Mouse (Mus musculus): ENCODE data around the gene Gm45799. TPM values are rescaled to one million over a fixed set of nuclear protein-coding genes. Genes with fewer than 3 reads are reported as not detected.

Gm45799 gene
- polyA plus RNA-seq, 1 experiment from 2014 or later: 31.9 TPM

DNA sequence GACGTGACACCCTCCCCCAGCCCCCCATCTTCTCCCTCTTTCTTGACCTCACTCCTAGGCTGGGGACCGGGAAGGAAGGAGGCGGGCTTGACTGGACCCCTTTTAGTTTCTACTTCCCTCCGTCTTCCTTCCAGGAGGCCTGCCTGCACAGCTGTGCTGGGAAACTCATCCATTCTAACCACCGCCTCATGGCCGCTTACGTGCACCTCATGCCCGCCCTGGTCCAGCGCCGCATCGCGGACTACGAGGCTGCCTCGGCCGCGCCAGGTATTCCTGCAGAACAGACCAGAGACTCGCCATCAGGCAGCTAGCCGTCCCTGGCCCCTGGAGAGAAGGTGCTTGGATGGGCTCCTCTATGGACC, 523 bp downstream of the Gm45799 start:
- peak overlapping the region; percentile 81 for H3K9ac ChIP-seq
- no peaks in the 10 kb centered on the region for H3K27me3 ChIP-seq (ENCODE audit: insufficient read depth, low read length)
- peak; percentile 39 for DNase-seq
- peak overlapping the region; percentile 70 for H3K4me3 ChIP-seq (ENCODE audit: low read depth, low read length)
- no peaks in the 10 kb centered on the region for H3K9me3 ChIP-seq (ENCODE audit: low read depth, low read length)
- H3K4me2 ChIP-seq: peak overlapping the region; percentile 70
- H3K4me1 ChIP-seq (ENCODE audit: insufficient read depth): no peaks in the 10 kb centered on the region
- TF ChIP-seq CTCF (IDR thresholded peaks at IDR 0.05; ENCODE audit: low read depth): 0 out of 2 replicates have a peak, but pooled peaks have one; percentile 1
- H3K27ac ChIP-seq (ENCODE audit: low read depth): peak overlapping the region; percentile 90
- ATAC-seq (ENCODE audit: insufficient read depth): no peak
- H3K36me3 ChIP-seq (ENCODE audit: insufficient read depth): peaks cover 40% of the 10 kb centered on the region
- WGBS: 0% methylated on average over 18 of the region's 18 CpGs

DNA sequence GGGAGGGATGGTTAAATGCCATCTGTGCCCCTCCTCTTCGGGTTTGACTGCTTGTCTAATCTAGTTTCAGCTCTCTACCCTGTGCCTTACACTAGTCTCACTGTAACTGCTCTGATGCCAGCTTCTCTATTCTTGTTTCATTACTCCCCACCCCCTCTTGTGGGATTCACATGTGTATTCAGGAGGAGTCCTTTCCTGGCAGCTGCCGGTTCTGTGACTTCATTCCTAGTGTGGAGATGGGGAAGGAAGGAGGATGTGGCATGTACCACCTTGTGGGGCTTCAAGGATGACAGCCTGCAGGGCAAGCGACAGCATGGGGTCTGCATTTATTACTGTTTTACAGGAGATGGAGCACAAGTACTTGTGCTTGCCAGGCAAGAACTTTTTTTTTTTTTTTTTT, 1.6 kb downstream of the Gm45799 start:
- 0 out of 2 replicates have a peak, but pooled peaks have one; percentile 8 for TF ChIP-seq CTCF (IDR thresholded peaks at IDR 0.05; ENCODE audit: low read depth)
- Histone ChIP-seq H3K9ac (no peak overlapping the region), H3K4me1 (ENCODE audit: insufficient read depth) (no peaks in the 10 kb centered on the region), H3K9me3 (ENCODE audit: low read depth, low read length) (no peaks in the 10 kb centered on the region), H3K4me2 (peak overlapping the region; percentile 70), H3K27me3 (ENCODE audit: insufficient read depth, low read length) (no peaks in the 10 kb centered on the region), H3K36me3 (ENCODE audit: insufficient read depth) (peaks cover 30% of the 10 kb centered on the region), H3K4me3 (ENCODE audit: low read depth, low read length) (peak overlapping the region; percentile 5; the same call in 1 of the 2 replicates), H3K27ac (ENCODE audit: low read depth) (peak overlapping the region; percentile 33; the same call in 1 of the 2 replicates)
- ATAC-seq (ENCODE audit: insufficient read depth) (no peak), DNase-seq (no peak)
- whole genome bisulfite sequencing: 67% methylated on average over 3 of the region's 3 CpGs

DNA sequence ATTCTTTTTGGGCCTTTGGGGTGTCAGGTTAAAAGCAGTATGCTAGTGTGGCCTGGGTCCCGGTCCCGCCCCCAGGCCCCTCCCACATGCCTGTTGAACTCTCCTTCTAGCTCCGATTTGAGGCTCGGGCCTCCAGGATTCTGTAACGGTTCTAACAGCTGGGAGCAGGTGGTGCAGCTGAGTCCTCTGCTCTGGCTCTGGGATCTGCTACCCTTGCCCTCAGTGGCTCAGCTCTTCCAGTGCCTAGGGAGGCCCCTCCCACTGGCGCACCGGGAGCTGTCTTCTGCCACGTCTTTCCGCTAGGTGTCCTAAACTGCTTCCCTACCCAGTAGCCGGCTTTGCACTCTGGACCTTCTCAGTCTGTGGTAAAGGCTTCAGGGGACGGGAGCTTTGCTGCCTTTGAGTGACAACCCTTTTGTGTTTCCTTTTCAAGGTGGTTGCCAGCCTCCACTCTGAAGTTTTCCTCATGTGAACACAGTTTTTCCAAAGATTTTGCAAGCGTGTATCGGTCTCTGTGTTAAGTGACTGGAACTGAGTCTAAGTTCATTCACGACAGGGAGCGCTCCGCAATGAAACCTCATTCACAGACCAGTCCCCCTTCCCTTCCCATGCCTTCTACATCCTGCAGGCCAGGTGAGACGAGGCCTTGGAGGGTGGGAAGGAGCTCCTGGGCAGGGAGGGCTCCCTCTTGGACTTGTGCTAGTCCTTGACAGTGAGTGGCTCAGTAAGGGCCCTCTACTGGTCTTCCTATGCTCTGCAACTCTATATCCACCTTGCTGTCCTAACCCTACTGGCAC, 10.5 kb downstream of the Gm45799 start, which contains the start of gene Dnhd1:
TSS of gene Dnhd1 (plus strand) at position 189 of the 797 bp plus-strand sequence.
- H3K4me2 ChIP-seq: peak within 1 kb of the TSS; percentile 85
- no peaks in the 10 kb centered on the region for H3K4me1 ChIP-seq (ENCODE audit: insufficient read depth)
- H3K27me3 ChIP-seq (ENCODE audit: insufficient read depth, low read length): no peaks in the 10 kb centered on the region
- DNase-seq: peak; percentile 83
- under 1% methylated on average over 17 of the region's 17 CpGs for WGBS
- peak; percentile 96 for ATAC-seq (ENCODE audit: insufficient read depth)
- peak within 1 kb of the TSS; percentile 33 for H3K4me3 ChIP-seq (ENCODE audit: low read depth, low read length)
- TF ChIP-seq CTCF (IDR thresholded peaks at IDR 0.05; ENCODE audit: low read depth): peak; percentile 62
- H3K36me3 ChIP-seq (ENCODE audit: insufficient read depth): peaks cover 2% of the 10 kb centered on the region; the same call in 1 of the 2 replicates
- peak within 1 kb of the TSS; percentile 22; the same call in 1 of the 2 replicates for H3K9ac ChIP-seq
- peak within 1 kb of the TSS; percentile 50; the same call in 1 of the 2 replicates for H3K27ac ChIP-seq (ENCODE audit: low read depth)
- no peaks in the 10 kb centered on the region for H3K9me3 ChIP-seq (ENCODE audit: low read depth, low read length)

DNA sequence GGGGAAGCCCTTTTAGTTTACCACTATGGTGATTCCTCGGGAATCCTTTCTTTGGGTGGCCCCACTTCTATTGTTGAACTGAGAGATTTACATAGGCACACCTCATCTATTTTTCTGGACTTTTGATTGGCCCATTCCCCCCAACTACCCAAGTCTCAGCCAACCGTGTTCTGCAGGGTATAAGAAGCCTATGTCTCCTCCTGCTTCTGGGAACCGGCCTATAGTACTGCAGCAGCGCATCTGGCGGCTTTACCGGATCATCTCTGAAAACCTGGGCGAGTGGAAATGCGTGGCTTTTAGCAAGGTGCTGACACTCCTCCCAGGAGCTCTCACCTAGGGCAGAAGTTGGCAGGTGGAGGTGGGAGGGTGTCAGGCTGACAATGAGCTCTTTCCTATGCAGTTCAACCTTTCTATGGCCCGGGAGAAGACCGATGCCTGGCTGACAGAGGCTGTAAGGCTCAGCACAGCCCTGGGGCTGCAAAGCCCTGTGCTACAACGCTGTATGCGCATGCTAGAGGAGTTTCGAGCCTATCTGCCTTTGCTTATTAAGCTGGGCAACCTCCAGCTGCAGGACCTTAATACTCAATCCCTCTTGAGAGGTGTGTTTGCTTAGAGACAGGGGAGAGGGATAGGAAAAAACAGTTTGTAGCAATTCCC, 45.3 kb downstream of the Gm45799 start:
- Histone ChIP-seq H3K9me3 (ENCODE audit: low read depth, low read length) (no peaks in the 10 kb centered on the region), H3K4me2 (peak overlapping the region; percentile 38; the same call in 1 of the 2 replicates), H3K27ac (ENCODE audit: low read depth) (no peak overlapping the region), H3K4me3 (ENCODE audit: low read depth, low read length) (no peak overlapping the region), H3K4me1 (ENCODE audit: insufficient read depth) (no peaks in the 10 kb centered on the region), H3K27me3 (ENCODE audit: insufficient read depth, low read length) (no peaks in the 10 kb centered on the region), H3K9ac (no peak overlapping the region; the same call in 1 of the 2 replicates), H3K36me3 (ENCODE audit: insufficient read depth) (no peaks in the 10 kb centered on the region)
- peak; percentile 8 for DNase-seq
- 12% methylated on average over 13 of the region's 13 CpGs for WGBS
- TF ChIP-seq CTCF (IDR thresholded peaks at IDR 0.05; ENCODE audit: low read depth): no peak
- peak; percentile 58; the same call in 1 of the 2 replicates for ATAC-seq (ENCODE audit: insufficient read depth)

DNA sequence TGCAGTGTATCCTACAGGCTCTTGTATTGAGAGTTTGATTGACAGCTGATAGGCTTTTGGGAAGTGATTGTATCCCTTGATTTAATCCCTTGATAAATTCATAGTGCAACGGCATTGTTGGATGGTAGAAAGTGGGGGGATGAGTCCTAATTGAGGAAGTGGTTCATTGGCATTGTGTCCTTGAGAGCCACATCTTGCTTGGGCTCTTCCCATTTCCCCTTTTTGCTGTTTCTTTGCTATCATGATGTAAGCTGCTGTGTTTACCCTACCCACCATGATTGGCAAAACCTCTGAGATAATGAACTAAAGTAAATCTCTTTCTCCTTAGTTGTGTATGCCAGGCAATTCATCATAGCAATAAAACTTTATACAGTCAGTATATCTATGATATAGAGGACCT, 50.5 kb downstream of the Gm45799 start:
- no peaks in the 10 kb centered on the region for H3K4me1 ChIP-seq (ENCODE audit: insufficient read depth)
- ATAC-seq (ENCODE audit: insufficient read depth): no peak
- 86% methylated on average over 1 of the region's 1 CpGs for WGBS
- H3K4me2 ChIP-seq: no peak overlapping the region
- H3K9me3 ChIP-seq (ENCODE audit: low read depth, low read length): no peaks in the 10 kb centered on the region
- H3K4me3 ChIP-seq (ENCODE audit: low read depth, low read length): no peak overlapping the region
- H3K27me3 ChIP-seq (ENCODE audit: insufficient read depth, low read length): no peaks in the 10 kb centered on the region
- no peaks in the 10 kb centered on the region for H3K36me3 ChIP-seq (ENCODE audit: insufficient read depth)
- TF ChIP-seq CTCF (IDR thresholded peaks at IDR 0.05; ENCODE audit: low read depth): no peak
- H3K27ac ChIP-seq (ENCODE audit: low read depth): no peak overlapping the region
- no peak for DNase-seq
- no peak overlapping the region for H3K9ac ChIP-seq

DNA sequence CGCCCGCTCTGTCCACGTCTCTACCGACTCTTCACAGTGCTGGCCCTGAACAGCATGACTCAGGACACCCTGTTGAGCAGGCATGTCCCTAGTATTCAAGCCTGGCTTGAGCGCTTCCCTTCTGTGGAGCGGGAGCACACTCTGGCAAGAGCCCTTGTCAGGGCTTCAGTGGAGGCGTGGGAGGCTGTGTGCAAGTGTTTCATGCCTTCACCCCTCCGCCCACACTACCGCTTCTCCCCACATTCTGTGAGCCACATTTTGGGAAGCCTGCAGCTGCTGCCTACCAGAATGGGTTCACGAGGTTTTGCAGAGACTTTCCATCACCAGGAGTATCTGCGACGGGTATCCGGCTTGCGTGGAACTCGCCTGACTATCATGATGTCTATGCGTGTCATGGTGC, 62.8 kb downstream of the Gm45799 start:
- no peak overlapping the region for H3K4me2 ChIP-seq
- no peak overlapping the region for H3K4me3 ChIP-seq (ENCODE audit: low read depth, low read length)
- TF ChIP-seq CTCF (IDR thresholded peaks at IDR 0.05; ENCODE audit: low read depth): no peak
- H3K9me3 ChIP-seq (ENCODE audit: low read depth, low read length): no peaks in the 10 kb centered on the region
- no peaks in the 10 kb centered on the region for H3K27me3 ChIP-seq (ENCODE audit: insufficient read depth, low read length)
- 77% methylated on average over 16 of the region's 16 CpGs for WGBS
- DNase-seq (no peak), ATAC-seq (ENCODE audit: insufficient read depth) (no peak)
- H3K27ac ChIP-seq (ENCODE audit: low read depth): no peak overlapping the region
- no peak overlapping the region for H3K9ac ChIP-seq
- H3K36me3 ChIP-seq (ENCODE audit: insufficient read depth): no peaks in the 10 kb centered on the region
- H3K4me1 ChIP-seq (ENCODE audit: insufficient read depth): no peaks in the 10 kb centered on the region

DNA sequence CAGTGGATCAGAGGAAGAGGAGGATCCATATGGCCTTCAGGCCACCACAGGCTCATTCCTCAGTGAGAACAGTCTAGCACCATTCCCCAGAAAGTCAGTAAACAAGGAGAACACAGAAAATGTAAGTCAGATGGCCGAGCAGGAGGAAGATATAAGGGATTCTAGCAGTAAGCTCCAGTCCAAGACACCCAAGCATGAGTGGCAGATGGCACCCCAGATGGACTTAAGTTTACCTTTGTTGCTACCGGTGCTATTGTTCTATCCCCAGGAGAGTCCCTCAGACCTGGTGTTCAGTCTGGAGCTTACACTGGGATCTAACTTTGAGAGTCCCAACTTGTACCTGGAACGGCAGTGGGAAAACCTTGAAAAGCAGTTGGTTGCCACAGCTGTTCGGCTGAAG, 63.5 kb downstream of the Gm45799 start:
- no peak for TF ChIP-seq CTCF (IDR thresholded peaks at IDR 0.05; ENCODE audit: low read depth)
- H3K36me3 ChIP-seq (ENCODE audit: insufficient read depth): no peaks in the 10 kb centered on the region
- H3K4me1 ChIP-seq (ENCODE audit: insufficient read depth): no peaks in the 10 kb centered on the region
- H3K27ac ChIP-seq (ENCODE audit: low read depth): no peak overlapping the region
- no peak for DNase-seq
- 80% methylated on average over 4 of the region's 4 CpGs for WGBS
- no peak overlapping the region for H3K9ac ChIP-seq
- H3K4me3 ChIP-seq (ENCODE audit: low read depth, low read length): no peak overlapping the region
- ATAC-seq (ENCODE audit: insufficient read depth): no peak
- no peaks in the 10 kb centered on the region for H3K9me3 ChIP-seq (ENCODE audit: low read depth, low read length)
- H3K27me3 ChIP-seq (ENCODE audit: insufficient read depth, low read length): no peaks in the 10 kb centered on the region
- no peak overlapping the region for H3K4me2 ChIP-seq
